Mouse (Mus musculus): ENCODE results near the gene Prdm2. TPM values are rescaled to one million over a fixed set of nuclear protein-coding genes. Genes with fewer than 3 reads are reported as not detected.

Gene Prdm2
- total and polyA plus RNA-seq, 3 experiments, result 9.3 to 22.0 (median 20.1) TPM

DNA sequence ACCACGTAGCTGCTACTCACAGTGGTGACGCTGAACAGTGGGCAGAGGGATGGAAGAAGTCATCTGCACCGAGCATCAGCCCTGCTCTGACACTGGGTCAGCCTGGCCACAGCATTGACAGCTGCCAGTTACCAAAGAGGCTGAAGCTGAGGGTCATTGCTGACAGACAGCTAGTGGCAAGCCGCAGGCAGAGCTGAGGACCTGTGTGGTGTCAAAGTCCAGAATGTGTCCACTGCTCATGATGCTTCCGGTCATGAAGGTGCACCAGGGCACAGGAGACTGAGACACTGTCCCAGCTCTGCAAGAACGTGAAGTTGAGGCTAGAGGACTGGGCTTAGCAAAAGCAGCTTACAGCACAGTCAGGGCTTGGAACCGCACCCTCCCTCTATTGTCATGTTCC is 4.4 kb upstream of the Prdm2 start:
- WGBS, result 76% methylated on average over 7 of the region's 7 CpGs
- Histone ChIP-seq H3K27me3 (ENCODE audit: control insufficient read depth, insufficient read depth, low read length) (no peaks in the 10 kb centered on the region), H3K79me2 (replicated peaks; ENCODE audit: control insufficient read depth, insufficient read depth, low read length) (no peaks in the 10 kb centered on the region), H3K9ac (ENCODE audit: low read depth, low read length) (no peak overlapping the region), H3K4me1 (ENCODE audit: control insufficient read depth, insufficient read depth, low read length) (peaks cover 3% of the 10 kb centered on the region), H3K4me3 (no peak overlapping the region), H3K27ac (no peak overlapping the region), H3K36me3 (ENCODE audit: control insufficient read depth, insufficient read depth, low read length) (peaks cover 2% of the 10 kb centered on the region; the same call in 1 of the 2 replicates)
- DNase-seq, result no peak
- intact Hi-C loops (cut with DNase I), result no loop called here
- TF ChIP-seq CTCF (IDR thresholded peaks at IDR 0.05) (no peak), EP300 (IDR thresholded peaks at IDR 0.05; ENCODE audit: insufficient read depth, low read depth, low read length) (no peak), POLR2A (IDR thresholded peaks at IDR 0.05; ENCODE audit: insufficient read depth, low read depth, low read length) (no peak)

DNA sequence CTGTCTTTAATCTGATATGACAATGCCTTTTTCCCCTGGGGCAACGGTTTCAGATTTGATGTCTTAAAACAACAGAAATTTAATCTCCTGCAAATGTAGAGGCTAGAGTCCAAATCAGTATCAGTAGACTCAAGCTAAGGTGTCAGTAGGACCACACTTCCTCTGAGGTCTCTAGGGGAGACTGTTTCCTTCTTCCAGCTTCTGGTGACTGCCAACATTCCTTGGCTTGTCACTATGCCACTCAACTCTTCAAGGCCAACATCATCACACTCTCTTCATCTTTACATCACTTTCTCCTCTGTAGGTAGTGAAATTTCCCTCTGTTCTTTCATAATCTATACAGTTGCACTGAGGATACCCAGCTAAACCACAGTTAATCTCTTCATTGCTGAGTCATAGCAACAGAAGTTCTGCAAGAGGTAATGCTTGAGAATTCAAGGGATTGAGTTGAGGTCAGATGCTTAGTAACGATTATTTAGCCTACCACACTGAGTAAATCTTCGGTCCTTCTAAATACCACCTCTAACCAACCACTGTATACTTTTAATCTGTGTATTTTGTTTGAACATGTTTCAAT is 1.5 kb upstream of the Prdm2 start:
- TF ChIP-seq POLR2A (IDR thresholded peaks at IDR 0.05; ENCODE audit: insufficient read depth, low read depth, low read length), result no peak
- TF ChIP-seq EP300 (IDR thresholded peaks at IDR 0.05; ENCODE audit: insufficient read depth, low read depth, low read length), result no peak
- no peak for TF ChIP-seq CTCF (IDR thresholded peaks at IDR 0.05)
- H3K27me3 ChIP-seq (ENCODE audit: control insufficient read depth, insufficient read depth, low read length), result no peaks in the 10 kb centered on the region
- WGBS, result 73% methylated on average over 3 of the region's 3 CpGs
- H3K79me2 ChIP-seq (replicated peaks; ENCODE audit: control insufficient read depth, insufficient read depth, low read length), result no peaks in the 10 kb centered on the region
- H3K36me3 ChIP-seq (ENCODE audit: control insufficient read depth, insufficient read depth, low read length), result peaks cover 2% of the 10 kb centered on the region; the same call in 1 of the 2 replicates
- H3K4me3 ChIP-seq, result no peak overlapping the region
- no peak overlapping the region for H3K9ac ChIP-seq (ENCODE audit: low read depth, low read length)
- peaks cover 7% of the 10 kb centered on the region for H3K4me1 ChIP-seq (ENCODE audit: control insufficient read depth, insufficient read depth, low read length)
- H3K27ac ChIP-seq, result no peak overlapping the region
- DNase-seq, result no peak
- intact Hi-C loops (cut with DNase I), result no loop called here

DNA sequence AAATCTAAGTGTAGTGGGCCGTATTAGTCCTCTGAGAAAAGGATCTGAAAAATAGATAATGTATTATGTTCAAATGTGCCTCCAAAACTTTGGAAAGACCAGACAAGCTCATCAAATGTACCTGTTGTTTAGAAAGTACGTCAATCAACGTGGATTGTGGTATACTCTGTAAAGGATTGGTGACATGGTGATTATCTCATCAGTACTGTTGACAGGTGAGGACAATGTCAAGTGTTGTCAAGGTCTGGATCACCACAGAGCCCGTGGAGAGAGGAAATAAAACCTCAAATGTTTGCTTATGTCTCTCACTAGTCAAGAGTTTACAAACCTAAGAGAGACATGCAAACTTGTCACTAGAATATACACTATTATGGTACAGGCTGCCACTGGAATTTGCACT is 776 bp upstream of the Prdm2 start:
- Histone ChIP-seq H3K36me3 (ENCODE audit: control insufficient read depth, insufficient read depth, low read length) (peaks cover 2% of the 10 kb centered on the region; the same call in 1 of the 2 replicates), H3K4me1 (ENCODE audit: control insufficient read depth, insufficient read depth, low read length) (peaks cover 7% of the 10 kb centered on the region), H3K4me3 (no peak overlapping the region), H3K27ac (peak overlapping the region; percentile 94), H3K79me2 (replicated peaks; ENCODE audit: control insufficient read depth, insufficient read depth, low read length) (no peaks in the 10 kb centered on the region), H3K27me3 (ENCODE audit: control insufficient read depth, insufficient read depth, low read length) (no peaks in the 10 kb centered on the region), H3K9ac (ENCODE audit: low read depth, low read length) (no peak overlapping the region)
- DNase-seq, result no peak
- intact Hi-C loops (cut with DNase I), result no loop called here
- TF ChIP-seq EP300 (IDR thresholded peaks at IDR 0.05; ENCODE audit: insufficient read depth, low read depth, low read length) (no peak), CTCF (IDR thresholded peaks at IDR 0.05) (no peak), POLR2A (IDR thresholded peaks at IDR 0.05; ENCODE audit: insufficient read depth, low read depth, low read length) (no peak)
- WGBS, result 87% methylated on average over 4 of the region's 4 CpGs

DNA sequence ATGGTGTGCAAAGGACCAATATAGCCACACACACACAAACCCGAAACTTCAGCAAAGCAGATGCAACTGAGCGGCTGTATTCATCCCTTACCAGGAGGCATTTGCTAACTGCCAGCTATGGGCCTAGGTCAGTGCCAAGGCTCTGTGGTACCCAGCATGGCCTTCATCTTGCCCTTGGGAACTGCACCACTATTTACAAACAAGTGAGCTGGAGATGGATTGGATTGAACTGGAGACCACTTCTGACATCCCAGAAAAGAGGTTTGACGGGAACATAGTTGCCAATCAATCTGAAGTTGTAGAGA is 332 bp upstream of the Prdm2 start:
- peaks cover 7% of the 10 kb centered on the region for H3K4me1 ChIP-seq (ENCODE audit: control insufficient read depth, insufficient read depth, low read length)
- peak overlapping the region; percentile 90 for H3K9ac ChIP-seq (ENCODE audit: low read depth, low read length)
- no peaks in the 10 kb centered on the region for H3K79me2 ChIP-seq (replicated peaks; ENCODE audit: control insufficient read depth, insufficient read depth, low read length)
- H3K27ac ChIP-seq, result peak overlapping the region; percentile 94
- H3K4me3 ChIP-seq, result peak overlapping the region; percentile 95; the same call in 1 of the 2 replicates
- H3K36me3 ChIP-seq (ENCODE audit: control insufficient read depth, insufficient read depth, low read length), result peaks cover 2% of the 10 kb centered on the region; the same call in 1 of the 2 replicates
- TF ChIP-seq POLR2A (IDR thresholded peaks at IDR 0.05; ENCODE audit: insufficient read depth, low read depth, low read length) (no peak), CTCF (IDR thresholded peaks at IDR 0.05) (no peak), EP300 (IDR thresholded peaks at IDR 0.05; ENCODE audit: insufficient read depth, low read depth, low read length) (no peak)
- WGBS, result 98% methylated on average over 3 of the region's 3 CpGs
- no peaks in the 10 kb centered on the region for H3K27me3 ChIP-seq (ENCODE audit: control insufficient read depth, insufficient read depth, low read length)
- intact Hi-C loops (cut with DNase I), result no loop called here
- no peak for DNase-seq

DNA sequence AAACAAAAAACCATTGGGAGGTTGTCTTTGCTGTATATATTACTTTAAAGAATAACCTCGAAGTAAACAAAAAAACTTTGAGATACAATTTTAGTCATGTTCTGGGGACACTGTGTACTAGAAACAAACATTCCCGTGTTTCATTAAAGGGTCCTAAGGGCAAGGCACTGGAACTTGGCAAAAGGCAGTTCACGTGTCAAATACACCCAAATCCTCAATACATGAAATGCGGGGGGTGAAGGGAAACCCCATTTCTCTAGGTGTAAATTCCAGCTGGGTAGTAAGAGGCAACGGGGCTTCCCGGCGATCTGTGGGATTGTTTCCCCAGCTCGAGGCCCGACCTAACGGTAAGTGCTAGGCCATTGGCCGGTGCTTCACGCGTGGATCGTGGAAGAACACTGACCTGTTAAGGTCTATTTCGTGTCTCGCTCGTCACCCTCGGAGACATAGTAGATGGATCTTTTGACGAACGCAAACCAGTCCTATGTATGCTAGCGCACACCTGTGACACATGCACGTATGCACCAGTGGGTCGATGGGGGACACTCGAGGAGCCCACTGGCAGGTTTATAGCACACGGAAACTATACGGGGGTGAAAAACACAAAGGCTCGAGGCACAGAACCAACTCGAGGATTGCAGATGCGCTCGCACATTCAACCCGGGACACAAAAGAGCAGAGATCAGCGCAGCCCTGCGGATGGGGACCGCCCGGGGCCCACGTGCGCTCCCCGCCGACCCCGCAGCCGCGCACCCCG is 1.0 kb downstream of the Prdm2 start:
- Histone ChIP-seq H3K27me3 (ENCODE audit: control insufficient read depth, insufficient read depth, low read length) (no peaks in the 10 kb centered on the region), H3K36me3 (ENCODE audit: control insufficient read depth, insufficient read depth, low read length) (peaks cover 2% of the 10 kb centered on the region; the same call in 1 of the 2 replicates), H3K4me1 (ENCODE audit: control insufficient read depth, insufficient read depth, low read length) (peaks cover 7% of the 10 kb centered on the region), H3K9ac (ENCODE audit: low read depth, low read length) (peak overlapping the region; percentile 85), H3K79me2 (replicated peaks; ENCODE audit: control insufficient read depth, insufficient read depth, low read length) (no peaks in the 10 kb centered on the region; the same call in 1 of the 2 replicates), H3K27ac (peak overlapping the region; percentile 94), H3K4me3 (peak overlapping the region; percentile 95)
- TF ChIP-seq EP300 (IDR thresholded peaks at IDR 0.05; ENCODE audit: insufficient read depth, low read depth, low read length), result no peak
- no peak for TF ChIP-seq POLR2A (IDR thresholded peaks at IDR 0.05; ENCODE audit: insufficient read depth, low read depth, low read length)
- TF ChIP-seq CTCF (IDR thresholded peaks at IDR 0.05), result no peak
- 10% methylated on average over 43 of the region's 43 CpGs for WGBS
- intact Hi-C loops (cut with DNase I), result loop anchor here (1.0 to 2.0 kb wide), 2 partner anchors 51 to 98 kb away; no protein-coding TSS in a partner anchor
- DNase-seq, result peak; percentile 31 to 51

DNA sequence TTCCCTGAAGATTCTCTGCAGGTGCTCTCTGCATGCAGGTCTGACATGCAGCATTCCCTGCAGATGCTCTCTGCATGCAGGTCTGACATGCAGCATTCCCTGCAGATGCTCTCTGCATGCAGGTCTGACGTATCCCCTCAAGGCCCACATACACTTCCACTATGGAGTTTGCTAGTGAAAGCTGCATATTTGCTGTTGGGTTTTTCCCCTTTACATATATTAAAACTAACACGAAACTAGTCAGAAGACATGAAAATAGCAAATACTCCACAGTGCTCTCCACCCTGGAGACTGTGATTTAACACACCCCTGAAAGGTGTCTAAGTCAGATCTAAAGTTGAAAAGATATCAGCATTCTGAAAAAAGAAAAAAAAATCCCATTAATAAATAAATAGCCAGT is 2.8 kb downstream of the Prdm2 start:
- DNase-seq, result no peak
- H3K9ac ChIP-seq (ENCODE audit: low read depth, low read length), result no peak overlapping the region
- no peak overlapping the region for H3K4me3 ChIP-seq
- 87% methylated on average over 2 of the region's 2 CpGs for WGBS
- peaks cover 7% of the 10 kb centered on the region for H3K4me1 ChIP-seq (ENCODE audit: control insufficient read depth, insufficient read depth, low read length)
- peaks cover 2% of the 10 kb centered on the region; the same call in 1 of the 2 replicates for H3K36me3 ChIP-seq (ENCODE audit: control insufficient read depth, insufficient read depth, low read length)
- H3K27me3 ChIP-seq (ENCODE audit: control insufficient read depth, insufficient read depth, low read length), result no peaks in the 10 kb centered on the region
- no peak overlapping the region for H3K27ac ChIP-seq
- intact Hi-C loops (cut with DNase I), result loop anchor here (2.0 kb wide), 1 partner anchor 49 kb away; no protein-coding TSS in a partner anchor
- TF ChIP-seq POLR2A (IDR thresholded peaks at IDR 0.05; ENCODE audit: insufficient read depth, low read depth, low read length) (no peak), EP300 (IDR thresholded peaks at IDR 0.05; ENCODE audit: insufficient read depth, low read depth, low read length) (no peak), CTCF (IDR thresholded peaks at IDR 0.05) (no peak)
- H3K79me2 ChIP-seq (replicated peaks; ENCODE audit: control insufficient read depth, insufficient read depth, low read length), result no peaks in the 10 kb centered on the region; the same call in 1 of the 2 replicates
